Mouse (Mus musculus) midbrain, postnatal 0 days (tissue): ENCODE results near the gene Gbf1. TPM values are rescaled to one million over a fixed set of nuclear protein-coding genes. Genes with fewer than 3 reads are reported as not detected.
"Not testable (repeated sequence)": the region's sequence is repeated elsewhere in the genome, so short reads cannot be mapped to it uniquely, and the experiment has no call there.

Experiments
- ATAC-seq: fragments of 200-750 bp; cut with Nextera tagmentation; 2 replicates; pipeline ENCODE4 v1.8.0; 2017; ENCODE audit warnings: moderate number of reproducible peaks, mild to moderate bottlenecking, moderate TSS enrichment, moderate library complexity; ENCODE audit not compliant: low FRiP score
- DNase-seq: peaks from one replicate; pipeline ENCODE4 v3.0.0-alpha.2; 2015; ENCODE audit warnings: low spot score
- H3K27ac ChIP-seq: fragments of 300-500 bp; sonication (generic); 2 replicates; pipeline ENCODE4 v1.5.1; 2014; ENCODE audit warnings: low read depth, mild to moderate bottlenecking, low read length, mixed read lengths
- H3K27me3 ChIP-seq: fragments of 300-500 bp; sonication (generic); 2 replicates; pipeline ENCODE4 v1.6.1; 2014; ENCODE audit warnings: low read length, control low read depth, mixed read lengths; ENCODE audit not compliant: insufficient read depth
- H3K36me3 ChIP-seq: fragments of 300-500 bp; sonication (generic); 2 replicates; pipeline ENCODE4 v1.6.1; 2014; ENCODE audit warnings: low read length, control low read depth, mixed read lengths; ENCODE audit not compliant: insufficient read depth
- H3K4me1 ChIP-seq: fragments of 300-500 bp; sonication (generic); 2 replicates; pipeline ENCODE4 v1.6.1; 2014; ENCODE audit warnings: mild to moderate bottlenecking, control low read depth, antibody characterized with exemption, low read length, mixed read lengths; ENCODE audit not compliant: insufficient read depth
- H3K4me2 ChIP-seq: fragments of 300-500 bp; sonication (generic); 2 replicates; pipeline ENCODE4 v1.6.1; 2014; ENCODE audit warnings: low read depth, mild to moderate bottlenecking, low read length, mixed read lengths; ENCODE audit not compliant: poor library complexity, severe bottlenecking
- H3K4me3 ChIP-seq: fragments of 300-500 bp; sonication (generic); 2 replicates; pipeline ENCODE4 v1.5.1; 2014; ENCODE audit warnings: low read depth, mild to moderate bottlenecking, low read length, moderate library complexity
- H3K9ac ChIP-seq: fragments of 300-500 bp; sonication (generic); replicated peaks from 2 replicates; pipeline ENCODE4 v1.6.1; 2014; ENCODE audit warnings: mild to moderate bottlenecking, low read length, moderate library complexity, mixed read lengths; ENCODE audit not compliant: poor library complexity, severe bottlenecking
- H3K9me3 ChIP-seq: fragments of 300-500 bp; sonication (generic); 2 replicates; pipeline ENCODE4 v1.6.1; 2016; ENCODE audit warnings: low read length, control low read depth
- CTCF ChIP-seq: IDR thresholded peaks from 2 replicates; pipeline ENCODE4 v1.5.1; 2016; ENCODE audit warnings: antibody characterized with exemption, mild to moderate bottlenecking
- WGBS: fragments of 180-500 bp; shearing (Covaris S2); extraction: QIAGEN DNeasy Blood & Tissue Kit; methylation state at CpG from one replicate; pipeline ENCODE4 v1.1.7; 2014; 5-methylcytosine and 5-hydroxymethylcytosine counted together
- polyA plus RNA-seq: library from polyadenylated mRNA; unstranded; fragments of >200 nt; fragmentation: Nextera tagmentation; extraction: Ambion mirVana; gene quantifications from 2 replicates; pipeline ENCODE4 v1.2.1, GENCODE M21; 2015
- total RNA-seq: library from RNA; depleted of rRNA; stranded (reverse); fragments of >200 nt; gene quantifications from 2 replicates; pipeline ENCODE4 v1.2.3, GENCODE M21; 2014

Gene Gbf1
- total and polyA plus RNA-seq, 2 experiments from 2014 or later = 51.6 to 59.8 TPM

DNA sequence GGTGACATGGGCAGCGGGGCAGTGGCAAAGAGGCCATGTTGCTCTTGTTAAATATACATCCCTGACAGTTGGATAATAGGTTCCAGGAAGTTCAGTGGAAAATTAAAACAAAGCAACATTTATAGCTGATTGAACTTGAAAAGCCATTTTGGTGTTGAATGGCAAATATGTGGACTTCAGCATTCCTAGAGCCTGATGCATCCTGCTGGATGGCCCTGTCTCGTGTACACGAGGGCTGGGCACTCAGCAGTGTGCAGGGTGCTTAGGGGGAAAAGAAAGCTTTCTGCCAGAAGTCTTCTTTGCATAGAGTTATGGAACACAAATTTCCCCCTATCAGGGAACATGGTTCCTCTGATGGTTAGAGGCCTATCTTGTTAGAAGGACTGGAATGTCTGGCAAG is 63.1 kb downstream of the Gbf1 start:
- no peak overlapping the region for H3K9ac ChIP-seq
- no peak overlapping the region for H3K4me3 ChIP-seq
- DNase-seq (no peak), ATAC-seq (no peak)
- no peak overlapping the region for H3K27ac ChIP-seq
- no peak overlapping the region for H3K4me2 ChIP-seq
- no peaks in the 10 kb centered on the region for H3K27me3 ChIP-seq
- H3K9me3 ChIP-seq = no peaks in the 10 kb centered on the region
- no peak for TF ChIP-seq CTCF
- 63% methylated on average over 3 of the region's 3 CpGs for WGBS
- no peaks in the 10 kb centered on the region for H3K36me3 ChIP-seq
- H3K4me1 ChIP-seq = no peaks in the 10 kb centered on the region; the same call in 1 of the 2 replicates

DNA sequence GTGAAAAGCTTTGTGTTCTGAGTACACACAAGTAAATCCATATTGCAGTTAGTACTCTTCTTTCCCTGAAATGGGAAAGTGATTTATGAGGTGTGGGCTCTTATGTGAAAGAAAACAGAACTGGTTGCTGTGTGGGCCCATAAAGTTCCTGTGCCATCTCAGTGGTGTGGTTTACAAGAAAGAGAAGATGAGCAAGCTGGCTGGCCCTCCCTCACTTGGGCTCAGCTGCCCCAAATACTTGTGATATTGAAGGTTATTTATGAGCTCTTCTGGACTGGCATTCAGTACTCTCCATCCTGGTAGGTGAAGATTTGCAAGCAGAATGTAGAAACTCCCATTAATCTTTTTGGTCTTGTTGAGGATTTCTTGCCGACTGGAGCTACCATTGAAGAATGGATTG is 64.4 kb downstream of the Gbf1 start:
- H3K4me3 ChIP-seq = no peak overlapping the region
- DNase-seq = no peak
- no peak for TF ChIP-seq CTCF
- no peaks in the 10 kb centered on the region; the same call in 1 of the 2 replicates for H3K4me1 ChIP-seq
- no peak overlapping the region for H3K4me2 ChIP-seq
- no peaks in the 10 kb centered on the region for H3K27me3 ChIP-seq
- WGBS = 60% methylated on average over 1 of the region's 1 CpGs
- H3K9ac ChIP-seq = no peak overlapping the region
- no peak for ATAC-seq
- no peaks in the 10 kb centered on the region for H3K9me3 ChIP-seq
- no peak overlapping the region for H3K27ac ChIP-seq
- no peaks in the 10 kb centered on the region for H3K36me3 ChIP-seq

DNA sequence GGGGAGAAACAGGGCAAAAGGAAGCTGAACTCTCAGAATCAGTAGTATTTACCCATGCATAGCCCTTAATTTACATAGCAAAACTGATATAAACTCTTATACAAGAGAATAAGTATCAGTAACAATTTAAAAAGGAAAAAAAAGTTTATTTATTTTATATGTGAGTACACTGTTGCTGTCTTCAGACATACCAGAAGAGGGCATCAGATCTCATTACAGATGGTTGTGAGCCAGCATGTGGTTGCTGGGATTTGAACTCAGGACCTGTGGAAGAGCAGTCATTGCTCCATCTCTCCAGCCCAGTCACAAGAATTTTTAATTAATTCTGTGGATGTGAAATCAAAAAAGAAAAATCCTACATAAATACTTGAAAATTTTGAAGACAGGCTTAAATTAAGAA is 65.0 kb downstream of the Gbf1 start:
- not testable (repeated sequence) for ATAC-seq, H3K4me2 ChIP-seq

DNA sequence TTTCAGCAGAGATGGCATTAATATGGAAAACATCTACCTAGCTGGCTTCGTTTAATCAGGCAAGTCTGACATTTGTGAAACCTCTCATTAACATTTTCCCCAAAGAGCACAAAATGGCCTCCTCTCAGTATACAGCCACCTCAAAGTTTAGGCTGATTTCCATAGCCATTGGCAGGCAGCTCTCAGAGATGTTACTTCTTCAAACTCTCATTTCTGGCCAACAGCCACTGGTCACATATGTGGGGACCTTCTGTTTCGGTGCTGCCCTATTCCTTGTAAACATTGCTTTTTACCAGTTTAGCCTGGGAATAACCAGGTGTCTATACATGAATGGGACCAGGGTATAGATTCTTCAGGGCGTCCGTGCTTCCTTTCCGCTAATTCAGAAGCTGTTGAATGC is 67.8 kb downstream of the Gbf1 start:
- DNase-seq (no peak), ATAC-seq (no peak)
- no peak overlapping the region for H3K4me3 ChIP-seq
- H3K4me1 ChIP-seq = no peaks in the 10 kb centered on the region; the same call in 1 of the 2 replicates
- 55% methylated on average over 5 of the region's 5 CpGs for WGBS
- no peak overlapping the region for H3K4me2 ChIP-seq
- H3K9me3 ChIP-seq = no peaks in the 10 kb centered on the region
- no peaks in the 10 kb centered on the region for H3K36me3 ChIP-seq
- no peaks in the 10 kb centered on the region for H3K27me3 ChIP-seq
- H3K9ac ChIP-seq = no peak overlapping the region
- no peak for TF ChIP-seq CTCF
- H3K27ac ChIP-seq = no peak overlapping the region

More for the DNA sequence above, 65.0 kb downstream of the Gbf1 start:
- H3K9ac ChIP-seq, H3K36me3 ChIP-seq, H3K9me3 ChIP-seq, H3K4me3 ChIP-seq, H3K27me3 ChIP-seq, DNase-seq, H3K4me1 ChIP-seq, H3K27ac ChIP-seq: not testable (repeated sequence)

DNA sequence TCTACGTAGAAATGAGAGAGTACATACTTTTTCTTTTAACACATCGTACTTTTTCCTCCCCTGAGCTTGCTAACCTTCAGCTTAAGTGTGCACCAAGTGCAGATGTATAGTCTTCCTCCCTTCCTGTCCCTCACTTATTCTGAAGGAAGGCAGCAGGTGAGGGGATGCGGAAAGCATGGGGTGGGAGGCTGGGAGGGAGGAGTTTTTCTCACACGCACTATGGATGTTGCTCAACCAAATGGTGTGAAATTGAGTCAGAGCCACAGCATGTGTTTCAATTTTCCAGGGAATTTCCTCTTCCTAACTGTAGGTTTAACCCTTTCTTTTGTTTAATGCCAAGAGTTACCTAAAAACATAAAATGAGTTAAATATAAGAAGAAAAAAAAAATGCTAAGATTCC is 70.8 kb downstream of the Gbf1 start:
- no peak for TF ChIP-seq CTCF
- Histone ChIP-seq H3K9me3 (no peaks in the 10 kb centered on the region), H3K36me3 (no peaks in the 10 kb centered on the region), H3K4me3 (no peak overlapping the region), H3K4me2 (no peak overlapping the region), H3K27me3 (no peaks in the 10 kb centered on the region), H3K27ac (no peak overlapping the region), H3K9ac (no peak overlapping the region), H3K4me1 (no peaks in the 10 kb centered on the region; the same call in 1 of the 2 replicates)
- DNase-seq (no peak), ATAC-seq (no peak)
- WGBS = 88% methylated on average over 4 of the region's 4 CpGs

DNA sequence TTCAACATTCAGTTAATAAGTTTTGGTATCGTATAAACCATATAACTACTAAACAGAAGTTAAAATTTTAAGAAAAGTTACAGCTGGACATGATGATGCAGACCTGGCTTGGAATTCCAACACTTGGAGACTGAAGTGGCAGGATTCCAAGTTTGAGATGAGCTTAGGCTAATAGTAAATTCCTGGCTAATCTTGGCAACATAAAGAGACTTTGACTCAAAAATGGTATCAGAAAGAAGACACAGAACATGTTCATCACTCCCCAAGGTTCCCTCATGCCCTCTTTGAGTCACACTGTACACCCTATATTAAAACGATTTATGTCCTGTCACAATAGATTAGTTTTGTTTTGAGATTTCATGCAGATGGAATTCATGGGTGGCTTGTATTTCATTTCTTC is 72.6 kb downstream of the Gbf1 start:
- no peak for TF ChIP-seq CTCF

More for the DNA sequence above, 72.6 kb downstream of the Gbf1 start:
- no peaks in the 10 kb centered on the region for H3K9me3 ChIP-seq
- no peak overlapping the region for H3K4me3 ChIP-seq
- no peak overlapping the region for H3K4me2 ChIP-seq
- no peak for ATAC-seq
- peak; percentile 32 for DNase-seq
- H3K9ac ChIP-seq = no peak overlapping the region
- H3K4me1 ChIP-seq = no peaks in the 10 kb centered on the region; the same call in 1 of the 2 replicates
- H3K36me3 ChIP-seq = no peaks in the 10 kb centered on the region
- no peaks in the 10 kb centered on the region for H3K27me3 ChIP-seq
- WGBS = 90% methylated on average over 2 of the region's 2 CpGs
- H3K27ac ChIP-seq = no peak overlapping the region
